Mouse (Mus musculus) intestine, postnatal 0 days (tissue): ENCODE measurements at regions not wholly inside any gene's neighbourhood (a gene's known extent, or its start where the extent isn't known, plus 50 kb on each side); places are given as distances from the start of the nearest gene placed in this dataset.
"Not testable (repeated sequence)": the region's sequence is repeated elsewhere in the genome, so short reads cannot be mapped to it uniquely, and the experiment has no call there.

Source experiments
- ATAC-seq: fragments of 200-750 bp; cut with Nextera tagmentation; 2 replicates; pipeline ENCODE4 v1.8.0; 2017; ENCODE audit warnings: mild to moderate bottlenecking, moderate TSS enrichment, moderate library complexity
- H3K27ac ChIP-seq: fragments of 300-500 bp; sonication (generic); 2 replicates; pipeline ENCODE4 v1.5.1; 2014; ENCODE audit warnings: mild to moderate bottlenecking, low read depth, low read length, moderate library complexity
- H3K27me3 ChIP-seq: fragments of 300-500 bp; sonication (generic); replicated peaks from 2 replicates; pipeline ENCODE4 v1.6.1; 2014; ENCODE audit warnings: low read length, mixed read lengths; ENCODE audit not compliant: control insufficient read depth, insufficient read depth
- H3K36me3 ChIP-seq: fragments of 300-500 bp; sonication (generic); 2 replicates; pipeline ENCODE4 v1.6.1; 2014; ENCODE audit warnings: mild to moderate bottlenecking, moderate library complexity; ENCODE audit not compliant: control insufficient read depth, insufficient read depth
- H3K4me1 ChIP-seq: fragments of 300-500 bp; sonication (generic); replicated peaks from 2 replicates; pipeline ENCODE4 v1.6.1; 2014; ENCODE audit warnings: antibody characterized with exemption, low read length, mixed read lengths; ENCODE audit not compliant: control insufficient read depth, insufficient read depth
- H3K4me2 ChIP-seq: fragments of 300-500 bp; sonication (generic); replicated peaks from 2 replicates; pipeline ENCODE4 v1.6.1; 2014; ENCODE audit warnings: low read depth, mild to moderate bottlenecking, moderate library complexity
- H3K4me3 ChIP-seq: fragments of 300-500 bp; sonication (generic); 2 replicates; pipeline ENCODE4 v1.5.1; 2014; ENCODE audit warnings: low read depth, low read length
- H3K9ac ChIP-seq: fragments of 300-500 bp; sonication (generic); 2 replicates; pipeline ENCODE4 v1.6.1; 2014; ENCODE audit warnings: mild to moderate bottlenecking, low read depth, low read length
- H3K9me3 ChIP-seq: fragments of 300-500 bp; sonication (generic); 2 replicates; pipeline ENCODE4 v1.6.1; 2016; ENCODE audit warnings: mixed run types; ENCODE audit not compliant: control insufficient read depth
- CTCF ChIP-seq: sonication (generic); IDR thresholded peaks from 2 replicates; pipeline ENCODE4 v1.5.1; 2016; ENCODE audit warnings: low read depth, mild to moderate bottlenecking, control low read depth, antibody characterized with exemption, moderate library complexity
- WGBS: fragments of 180-500 bp; shearing (Covaris S2); extraction: QIAGEN DNeasy Blood & Tissue Kit; methylation state at CpG from one replicate; pipeline ENCODE4 v1.1.7; 2014; 5-methylcytosine and 5-hydroxymethylcytosine counted together

- Histone ChIP-seq H3K27ac (no peak overlapping the region), H3K4me3 (no peak overlapping the region), H3K4me1 (no peaks in the 10 kb centered on the region), H3K36me3 (no peaks in the 10 kb centered on the region), H3K9me3 (peaks cover 2% of the 10 kb centered on the region; the same call in 1 of the 2 replicates), H3K4me2 (no peak overlapping the region), H3K27me3 (no peaks in the 10 kb centered on the region), H3K9ac (no peak overlapping the region)
- 86% methylated on average over 4 of the region's 4 CpGs for WGBS
- no peak for ATAC-seq
- TF ChIP-seq CTCF, result no peak
Observed at GRCm38 (mm10) chr7:96041806-96042205, 129.2 kb upstream of the Tenm4 start.

DNA sequence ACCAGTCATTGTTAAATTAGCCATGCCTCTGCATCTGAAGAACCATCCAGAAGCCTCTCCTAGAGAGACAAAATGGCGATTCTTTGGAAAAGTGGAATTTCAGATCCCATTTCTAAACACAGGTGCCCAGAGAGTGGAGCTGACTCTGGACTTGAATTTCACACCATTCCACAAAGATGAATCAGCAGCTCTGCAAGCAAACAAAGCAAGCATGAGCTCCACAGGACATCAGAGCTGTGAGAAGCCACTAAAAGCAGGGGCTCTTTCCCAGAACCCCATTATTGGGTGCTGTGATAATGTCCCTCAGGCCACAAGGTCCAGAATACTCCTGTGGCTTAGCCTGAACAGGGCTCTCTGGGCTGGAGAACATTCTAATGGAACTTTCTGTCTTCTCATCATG lies 119.4 kb upstream of the Tenm4 start:
- no peak overlapping the region for H3K27ac ChIP-seq
- no peak overlapping the region for H3K4me2 ChIP-seq
- ATAC-seq, result no peak
- WGBS, result 65% methylated on average over 1 of the region's 1 CpGs
- no peaks in the 10 kb centered on the region for H3K36me3 ChIP-seq
- H3K9ac ChIP-seq, result no peak overlapping the region
- TF ChIP-seq CTCF, result no peak
- H3K4me3 ChIP-seq, result no peak overlapping the region
- no peaks in the 10 kb centered on the region for H3K4me1 ChIP-seq
- H3K27me3 ChIP-seq, result no peaks in the 10 kb centered on the region
- H3K9me3 ChIP-seq, result peaks cover 7% of the 10 kb centered on the region; the same call in 1 of the 2 replicates

DNA sequence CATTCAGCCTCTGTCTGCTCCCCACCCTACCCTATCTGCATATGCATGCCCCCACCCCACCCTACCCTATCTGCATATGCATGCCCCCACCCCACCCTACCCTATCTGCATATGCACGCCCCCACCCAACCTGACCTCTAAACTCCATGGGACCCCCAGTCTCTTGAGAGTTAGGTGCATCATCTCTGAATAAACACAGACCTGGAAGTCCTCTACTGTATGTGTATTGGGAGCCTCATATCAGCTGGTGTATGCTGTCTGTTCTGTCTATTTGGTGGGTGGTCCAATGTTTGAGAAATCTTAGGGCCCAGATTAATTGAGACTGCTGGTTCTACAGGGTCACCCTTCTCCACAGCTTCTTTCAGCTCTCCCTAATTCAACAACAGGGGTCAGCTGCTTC lies 109.4 kb upstream of the Tenm4 start:
- not testable (repeated sequence) for H3K9ac ChIP-seq, H3K4me1 ChIP-seq, H3K4me2 ChIP-seq, H3K27ac ChIP-seq, H3K4me3 ChIP-seq, H3K36me3 ChIP-seq, ATAC-seq, H3K9me3 ChIP-seq, H3K27me3 ChIP-seq
- 64% methylated on average over 1 of the region's 1 CpGs for WGBS

GRCm38 (mm10) chr7:96078511-96078910 lies 92.5 kb upstream of the Tenm4 start:
- H3K4me1 ChIP-seq, result no peaks in the 10 kb centered on the region
- H3K27me3 ChIP-seq, result no peaks in the 10 kb centered on the region
- no peaks in the 10 kb centered on the region for H3K36me3 ChIP-seq
- no peak overlapping the region for H3K9ac ChIP-seq
- ATAC-seq, result no peak
- no peak overlapping the region for H3K4me3 ChIP-seq
- no peak for TF ChIP-seq CTCF
- H3K27ac ChIP-seq, result no peak overlapping the region
- no peaks in the 10 kb centered on the region for H3K9me3 ChIP-seq
- H3K4me2 ChIP-seq, result no peak overlapping the region
- 70% methylated on average over 1 of the region's 1 CpGs for WGBS

DNA sequence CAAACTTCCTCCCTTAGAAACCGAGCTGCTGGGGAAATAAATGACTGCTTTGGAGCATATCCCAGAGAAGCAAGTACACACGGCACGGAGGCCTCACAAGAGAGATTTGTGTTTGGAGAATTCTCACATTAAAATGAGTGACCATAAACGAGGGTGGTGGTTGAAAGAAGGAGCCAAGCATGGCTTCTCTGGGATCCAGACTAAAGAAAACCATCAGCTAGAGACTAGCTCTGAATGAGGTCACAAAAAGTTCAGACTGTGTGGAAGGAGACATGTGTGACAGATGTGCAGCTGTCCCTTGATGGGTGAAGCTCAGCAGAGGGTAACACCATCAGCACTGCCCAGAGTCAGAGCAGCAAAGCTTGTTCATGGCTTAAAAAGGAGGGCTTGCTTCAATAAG lies 89.4 kb upstream of the Tenm4 start:
- 46% methylated on average over 4 of the region's 4 CpGs for WGBS
- H3K27me3 ChIP-seq, result no peaks in the 10 kb centered on the region
- TF ChIP-seq CTCF, result no peak
- no peaks in the 10 kb centered on the region for H3K9me3 ChIP-seq
- no peaks in the 10 kb centered on the region for H3K4me1 ChIP-seq
- no peak overlapping the region for H3K4me2 ChIP-seq
- no peak overlapping the region for H3K27ac ChIP-seq
- H3K4me3 ChIP-seq, result no peak overlapping the region
- H3K9ac ChIP-seq, result no peak overlapping the region
- ATAC-seq, result no peak
- H3K36me3 ChIP-seq, result no peaks in the 10 kb centered on the region

GRCm38 (mm10) chr7:96095185-96095584 lies 75.9 kb upstream of the Tenm4 start:
- Histone ChIP-seq H3K27ac (no peak overlapping the region), H3K4me1 (no peaks in the 10 kb centered on the region), H3K4me2 (no peak overlapping the region), H3K4me3 (no peak overlapping the region), H3K9me3 (no peaks in the 10 kb centered on the region), H3K36me3 (no peaks in the 10 kb centered on the region), H3K27me3 (no peaks in the 10 kb centered on the region), H3K9ac (no peak overlapping the region)
- ATAC-seq, result no peak
- WGBS, result 83% methylated on average over 4 of the region's 4 CpGs
- no peak for TF ChIP-seq CTCF

GRCm38 (mm10) chr7:96095752-96096151 lies 75.3 kb upstream of the Tenm4 start:
- WGBS, result 79% methylated on average over 3 of the region's 3 CpGs
- no peak for ATAC-seq

More at GRCm38 (mm10) chr7:96095752-96096151, 75.3 kb upstream of the Tenm4 start:
- Histone ChIP-seq H3K9ac (no peak overlapping the region), H3K4me1 (no peaks in the 10 kb centered on the region), H3K27me3 (no peaks in the 10 kb centered on the region), H3K4me3 (no peak overlapping the region), H3K27ac (no peak overlapping the region), H3K36me3 (no peaks in the 10 kb centered on the region), H3K9me3 (no peaks in the 10 kb centered on the region), H3K4me2 (no peak overlapping the region)
- TF ChIP-seq CTCF, result no peak
